Mouse (Mus musculus) embryonic facial prominence, embryonic 11.5 days (tissue): ENCODE results near the gene Arntl2. TPM values are rescaled to one million over a fixed set of nuclear protein-coding genes. Genes with fewer than 3 reads are reported as not detected.

Source experiments
- ATAC-seq: fragments of 200-750 bp; cut with Nextera tagmentation; replicated peaks from 2 replicates; pipeline ENCODE4 v1.8.0; 2017; ENCODE audit warnings: low read depth; ENCODE audit not compliant: insufficient number of reproducible peaks, low FRiP score, low TSS enrichment
- DNase-seq: peaks from one replicate; pipeline ENCODE4 v3.0.0-alpha.2; 2015; ENCODE audit warnings: low spot score
- H3K27ac ChIP-seq: fragments of 300-500 bp; sonication (generic); replicated peaks from 2 replicates; pipeline ENCODE4 v1.5.1; 2014; ENCODE audit warnings: mild to moderate bottlenecking, low read depth, low read length, control low read depth
- H3K27me3 ChIP-seq: fragments of 300-500 bp; sonication (generic); 2 replicates; pipeline ENCODE4 v1.6.1; 2014; ENCODE audit warnings: mild to moderate bottlenecking, low read length, moderate library complexity, mixed read lengths; ENCODE audit not compliant: control insufficient read depth, insufficient read depth
- H3K36me3 ChIP-seq: fragments of 300-500 bp; sonication (generic); replicated peaks from 2 replicates; pipeline ENCODE4 v1.6.1; 2014; ENCODE audit warnings: low read depth, mild to moderate bottlenecking, low read length, moderate library complexity, mixed read lengths; ENCODE audit not compliant: control insufficient read depth, insufficient read depth
- H3K4me1 ChIP-seq: fragments of 300-500 bp; sonication (generic); 2 replicates; pipeline ENCODE4 v1.6.1; 2014; ENCODE audit warnings: low read length, mixed read lengths; ENCODE audit not compliant: control insufficient read depth, insufficient read depth
- H3K4me2 ChIP-seq: fragments of 300-500 bp; sonication (generic); 2 replicates; pipeline ENCODE4 v1.6.1; 2014; ENCODE audit warnings: low read depth, mild to moderate bottlenecking, control low read depth, low read length, moderate library complexity
- H3K4me3 ChIP-seq: fragments of 300-500 bp; sonication (generic); 2 replicates; pipeline ENCODE4 v1.5.1; 2014; ENCODE audit warnings: low read depth, low read length, control low read depth
- H3K9ac ChIP-seq: fragments of 300-500 bp; sonication (generic); replicated peaks from 2 replicates; pipeline ENCODE4 v1.6.1; 2014; ENCODE audit warnings: mild to moderate bottlenecking, control low read depth, low read length
- H3K9me3 ChIP-seq: fragments of 300-500 bp; sonication (generic); replicated peaks from 2 replicates; pipeline ENCODE4 v1.6.1; 2016; ENCODE audit warnings: mild to moderate bottlenecking, low read length, inconsistent platforms, mixed read lengths; ENCODE audit not compliant: control insufficient read depth
- WGBS: fragments of 180-500 bp; shearing (Covaris S2); extraction: QIAGEN DNeasy Blood & Tissue Kit; methylation state at CpG from one replicate; pipeline ENCODE4 v1.1.7; 2014; 5-methylcytosine and 5-hydroxymethylcytosine counted together
- polyA plus RNA-seq: library from polyadenylated mRNA; unstranded; fragments of >200 nt; fragmentation: Nextera tagmentation; extraction: Ambion mirVana; gene quantifications from 2 replicates; pipeline ENCODE4 v1.2.1, GENCODE M21; 2014

Gene Arntl2
- polyA plus RNA-seq, 1 experiment from 2014 or later, result 2.7 TPM

- Histone ChIP-seq H3K4me1 (no peaks in the 10 kb centered on the region), H3K36me3 (no peaks in the 10 kb centered on the region), H3K4me3 (no peak overlapping the region), H3K27ac (no peak overlapping the region), H3K27me3 (no peaks in the 10 kb centered on the region), H3K4me2 (no peak overlapping the region), H3K9ac (no peak overlapping the region), H3K9me3 (no peaks in the 10 kb centered on the region)
- ATAC-seq (no peak), DNase-seq (no peak)
- WGBS, result 91% methylated on average over 2 of the region's 2 CpGs
These were observed 40.7 kb upstream of the Arntl2 start for GRCm38 (mm10) chr6:146755136-146755535.

GRCm38 (mm10) chr6:146755679-146756078 is 40.2 kb upstream of the Arntl2 start:
- H3K4me3 ChIP-seq, result no peak overlapping the region
- no peaks in the 10 kb centered on the region for H3K27me3 ChIP-seq
- no peaks in the 10 kb centered on the region for H3K4me1 ChIP-seq
- no peak for DNase-seq
- H3K9ac ChIP-seq, result no peak overlapping the region
- no peaks in the 10 kb centered on the region for H3K36me3 ChIP-seq
- H3K9me3 ChIP-seq, result no peaks in the 10 kb centered on the region
- no peak overlapping the region for H3K27ac ChIP-seq
- 89% methylated on average over 4 of the region's 4 CpGs for WGBS
- no peak for ATAC-seq
- no peak overlapping the region for H3K4me2 ChIP-seq

DNA sequence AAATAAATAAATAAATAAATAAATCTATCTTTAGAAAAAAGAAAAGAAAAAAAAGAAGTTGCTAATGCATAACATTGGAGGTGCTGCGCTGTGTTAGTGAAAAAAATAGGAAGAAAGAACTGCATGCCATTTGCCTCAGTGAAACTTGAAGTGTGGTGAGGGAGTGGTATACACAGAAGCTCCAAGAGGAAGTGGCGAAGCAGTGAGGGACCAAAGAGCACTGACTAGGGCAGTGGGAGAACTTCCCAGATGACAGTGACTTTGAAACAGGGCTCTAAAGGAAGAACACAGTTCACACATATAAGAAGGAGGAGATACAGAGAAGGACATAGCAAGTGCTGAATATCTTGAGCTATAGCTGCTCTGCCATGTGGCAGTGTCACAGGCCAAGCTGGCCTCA is 36.8 kb upstream of the Arntl2 start:
- no peaks in the 10 kb centered on the region for H3K36me3 ChIP-seq
- WGBS, result 93% methylated on average over 2 of the region's 2 CpGs
- H3K4me1 ChIP-seq, result no peaks in the 10 kb centered on the region
- no peak overlapping the region for H3K4me3 ChIP-seq
- ATAC-seq (no peak), DNase-seq (no peak)
- H3K9me3 ChIP-seq, result no peaks in the 10 kb centered on the region
- H3K27me3 ChIP-seq, result no peaks in the 10 kb centered on the region
- H3K4me2 ChIP-seq, result no peak overlapping the region
- no peak overlapping the region for H3K27ac ChIP-seq
- H3K9ac ChIP-seq, result no peak overlapping the region

GRCm38 (mm10) chr6:146760022-146760421 is 35.8 kb upstream of the Arntl2 start:
- no peaks in the 10 kb centered on the region for H3K9me3 ChIP-seq
- no peaks in the 10 kb centered on the region for H3K36me3 ChIP-seq
- no peak overlapping the region for H3K4me2 ChIP-seq
- no peaks in the 10 kb centered on the region for H3K27me3 ChIP-seq
- no peak overlapping the region for H3K9ac ChIP-seq
- H3K4me3 ChIP-seq, result no peak overlapping the region
- ATAC-seq (no peak), DNase-seq (no peak)
- 95% methylated on average over 2 of the region's 2 CpGs for WGBS
- no peaks in the 10 kb centered on the region for H3K4me1 ChIP-seq
- H3K27ac ChIP-seq, result no peak overlapping the region

DNA sequence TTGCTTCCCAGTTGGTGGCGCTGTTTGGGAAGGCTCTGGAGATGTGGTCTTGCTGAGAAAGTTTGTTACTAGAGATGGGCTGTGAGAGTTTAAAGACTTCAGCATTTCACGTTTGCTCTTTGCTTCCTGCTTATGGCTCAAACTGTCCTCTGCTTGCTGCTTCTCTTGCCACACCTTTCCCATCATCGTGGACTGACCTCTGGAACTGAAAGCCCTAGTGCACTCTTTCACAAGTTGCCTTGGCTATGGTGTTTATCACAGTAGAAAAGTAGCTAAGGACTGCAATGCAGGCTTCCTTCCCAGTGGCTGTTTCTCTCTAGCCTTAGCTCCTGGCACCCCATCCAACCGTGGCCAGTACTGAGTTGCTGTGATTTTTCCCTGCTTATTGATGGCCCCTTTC is 35.1 kb upstream of the Arntl2 start:
- Histone ChIP-seq H3K27ac (no peak overlapping the region), H3K4me2 (no peak overlapping the region), H3K9ac (no peak overlapping the region), H3K9me3 (no peaks in the 10 kb centered on the region), H3K4me1 (no peaks in the 10 kb centered on the region), H3K4me3 (no peak overlapping the region), H3K36me3 (no peaks in the 10 kb centered on the region), H3K27me3 (no peaks in the 10 kb centered on the region)
- DNase-seq (no peak), ATAC-seq (no peak)
- 71% methylated on average over 4 of the region's 4 CpGs for WGBS

DNA sequence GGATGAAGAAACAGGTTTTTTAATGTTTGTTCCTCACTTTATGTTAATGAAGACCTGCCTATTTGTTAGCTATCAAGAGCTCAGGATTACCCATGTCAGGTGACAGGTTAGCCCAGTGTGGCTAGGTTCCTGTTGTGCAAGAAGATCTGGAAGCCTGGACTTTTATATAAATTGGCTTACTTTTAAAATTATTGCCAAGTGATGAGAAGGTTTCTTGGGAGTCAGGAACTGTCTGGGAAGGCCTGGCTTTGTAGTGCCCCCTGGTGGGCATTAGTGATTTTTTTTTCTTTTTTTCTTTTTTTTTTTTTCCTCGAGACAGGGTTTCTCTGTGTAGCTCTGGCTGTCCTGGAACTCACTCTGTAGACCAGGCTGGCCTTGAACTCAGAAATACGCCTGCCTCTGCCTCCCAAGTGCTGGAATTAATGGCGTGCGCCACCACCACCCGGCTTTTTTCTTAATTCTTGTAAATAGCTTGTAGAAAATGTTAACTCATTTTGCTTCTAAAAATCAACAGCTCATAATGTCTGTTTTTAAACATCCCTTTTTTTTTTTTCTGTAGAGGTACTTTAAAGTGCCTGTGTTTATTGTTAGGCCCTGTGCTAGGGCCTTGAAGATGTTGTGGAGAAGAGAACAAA is 33.5 kb upstream of the Arntl2 start:
- H3K4me1 ChIP-seq, result no peaks in the 10 kb centered on the region
- no peaks in the 10 kb centered on the region for H3K9me3 ChIP-seq
- WGBS, result 55% methylated on average over 5 of the region's 5 CpGs
- no peak overlapping the region for H3K4me3 ChIP-seq
- H3K9ac ChIP-seq, result no peak overlapping the region
- H3K27ac ChIP-seq, result no peak overlapping the region
- DNase-seq (peak; percentile 67), ATAC-seq (no peak)
- no peak overlapping the region for H3K4me2 ChIP-seq
- no peaks in the 10 kb centered on the region for H3K36me3 ChIP-seq
- no peaks in the 10 kb centered on the region for H3K27me3 ChIP-seq

GRCm38 (mm10) chr6:146764593-146764992 is 31.3 kb upstream of the Arntl2 start:
- Histone ChIP-seq H3K36me3 (no peaks in the 10 kb centered on the region; the same call in none of the 2 replicates), H3K4me2 (no peak overlapping the region), H3K9ac (no peak overlapping the region), H3K4me3 (no peak overlapping the region), H3K9me3 (no peaks in the 10 kb centered on the region), H3K27me3 (no peaks in the 10 kb centered on the region), H3K4me1 (no peaks in the 10 kb centered on the region), H3K27ac (no peak overlapping the region)
- DNase-seq, result no peak
- 66% methylated on average over 2 of the region's 2 CpGs for WGBS
- no peak for ATAC-seq

GRCm38 (mm10) chr6:146765270-146765669 is 30.6 kb upstream of the Arntl2 start:
- no peaks in the 10 kb centered on the region for H3K4me1 ChIP-seq
- WGBS, result 86% methylated on average over 4 of the region's 4 CpGs
- no peak for ATAC-seq

More at GRCm38 (mm10) chr6:146765270-146765669, 30.6 kb upstream of the Arntl2 start:
- Histone ChIP-seq H3K4me3 (no peak overlapping the region), H3K4me2 (no peak overlapping the region), H3K27ac (no peak overlapping the region), H3K36me3 (no peaks in the 10 kb centered on the region; the same call in none of the 2 replicates), H3K27me3 (no peaks in the 10 kb centered on the region), H3K9me3 (no peaks in the 10 kb centered on the region), H3K9ac (no peak overlapping the region)
- no peak for DNase-seq
